Mouse (Mus musculus) mesoderm, embryonic 11.5 days (tissue): ENCODE data around the gene Rab11b.
"Not testable (repeated sequence)": the region's sequence is repeated elsewhere in the genome, so short reads cannot be mapped to it uniquely, and the experiment has no call there.

Experiments
- DNase-seq: peaks from one replicate; pipeline ENCODE4 v3.0.0-alpha.2; 2012; ENCODE audit warnings: low read depth, low spot score

Rab11b gene

DNA sequence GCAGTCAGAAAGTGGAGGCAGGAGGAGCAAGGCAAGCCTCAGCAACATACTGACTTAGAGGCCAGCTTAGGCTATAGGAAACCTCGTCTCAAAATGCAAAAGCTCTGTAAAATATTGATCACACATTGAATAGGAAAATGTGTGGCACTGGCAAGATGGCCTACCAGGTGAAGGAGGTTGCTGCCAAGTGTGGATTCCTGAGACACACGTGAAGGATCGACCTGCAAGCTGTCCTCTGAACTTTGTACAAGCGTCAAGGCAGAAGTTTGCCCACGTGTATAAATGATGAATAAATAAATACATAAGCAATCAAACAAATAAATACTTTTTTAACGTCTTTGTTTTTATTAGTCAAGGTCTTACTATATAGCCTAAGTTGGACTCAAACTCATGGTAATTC lies 13.1 kb upstream of the Rab11b start:
- no peak for DNase-seq

DNA sequence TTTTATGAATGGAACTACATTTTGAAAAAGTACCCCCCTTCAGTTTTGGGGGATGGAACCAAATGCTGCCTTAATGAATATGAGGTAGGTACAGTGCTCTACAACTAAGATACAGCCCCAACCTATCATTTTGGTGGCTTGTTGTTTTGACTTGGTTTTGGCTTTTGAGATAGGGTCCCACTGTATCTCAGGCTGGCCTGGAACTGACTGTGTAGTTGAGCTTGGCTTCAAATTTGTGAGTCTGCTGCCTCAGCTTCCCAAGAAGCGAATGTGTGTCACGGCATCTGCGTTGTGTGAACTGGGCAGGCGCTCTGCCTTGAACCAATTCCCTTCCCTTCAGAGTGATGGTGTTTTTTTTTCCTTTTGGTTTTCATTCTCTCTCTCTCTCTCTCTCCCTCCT lies 11.3 kb upstream of the Rab11b start:
- no peak for DNase-seq

DNA sequence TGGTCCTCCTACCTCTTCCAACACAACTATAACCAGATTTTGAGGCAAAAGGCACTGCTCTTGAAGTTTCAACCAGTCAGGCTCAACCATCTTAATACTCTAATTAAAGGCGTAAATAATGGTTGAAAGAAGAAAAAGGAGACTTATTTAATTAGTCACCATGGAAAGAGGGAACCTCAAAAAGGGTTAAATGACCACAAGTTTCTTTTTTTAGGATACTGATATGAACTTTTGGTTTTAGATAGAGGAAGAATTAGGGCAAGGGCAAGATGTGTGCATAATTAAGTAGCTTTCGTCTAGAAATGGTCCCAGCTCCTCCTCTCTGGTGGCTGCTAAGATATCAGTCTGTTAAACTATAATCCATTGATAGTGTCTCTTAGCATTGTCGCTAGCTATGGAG lies 6.1 kb upstream of the Rab11b start:
- DNase-seq, result no peak

DNA sequence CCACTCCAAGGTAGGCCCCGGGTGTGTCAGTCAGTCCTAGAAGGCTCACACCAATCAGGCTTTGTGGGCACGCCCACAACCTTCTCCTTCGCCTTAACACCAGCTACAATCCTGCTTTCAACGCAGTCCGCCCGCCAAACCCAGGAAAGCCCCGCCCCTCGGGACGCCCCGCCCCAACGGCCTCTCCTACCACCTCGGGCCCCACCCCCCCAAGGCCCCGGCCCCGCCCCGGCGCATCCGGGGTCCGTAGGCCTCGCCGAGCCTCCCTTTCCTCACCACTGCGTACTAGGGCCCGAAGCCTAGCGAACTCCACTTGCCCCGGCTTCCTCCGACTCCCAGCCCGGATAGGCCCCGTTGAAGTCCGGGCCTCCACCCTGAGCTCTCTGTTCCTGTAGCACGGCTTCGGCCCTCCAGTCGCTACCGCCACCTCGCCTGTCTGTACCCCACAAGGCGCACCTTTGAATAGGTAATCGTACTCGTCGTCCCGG lies 519 bp downstream of the Rab11b start:
- peak; percentile 89 for DNase-seq

DNA sequence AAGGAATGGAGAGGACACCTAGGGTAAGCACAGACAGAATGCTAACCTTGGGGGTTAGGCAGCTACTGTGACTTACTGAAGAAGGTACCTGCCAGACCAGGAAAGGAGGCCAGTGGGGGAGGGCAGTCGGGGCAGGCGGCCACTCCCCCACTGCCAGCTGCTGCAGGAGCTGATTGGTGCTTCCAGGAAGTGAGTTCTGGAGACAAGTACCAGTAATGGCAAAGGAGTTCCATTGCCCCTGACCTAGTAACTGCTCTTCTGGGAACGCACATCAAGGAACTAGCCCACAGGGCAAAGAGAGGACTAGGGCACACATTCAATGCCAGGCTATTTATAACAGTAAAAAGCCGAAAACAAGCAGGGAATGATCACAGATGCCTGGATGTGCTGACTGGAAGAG lies 3.1 kb downstream of the Rab11b start:
- DNase-seq, result no peak

DNA sequence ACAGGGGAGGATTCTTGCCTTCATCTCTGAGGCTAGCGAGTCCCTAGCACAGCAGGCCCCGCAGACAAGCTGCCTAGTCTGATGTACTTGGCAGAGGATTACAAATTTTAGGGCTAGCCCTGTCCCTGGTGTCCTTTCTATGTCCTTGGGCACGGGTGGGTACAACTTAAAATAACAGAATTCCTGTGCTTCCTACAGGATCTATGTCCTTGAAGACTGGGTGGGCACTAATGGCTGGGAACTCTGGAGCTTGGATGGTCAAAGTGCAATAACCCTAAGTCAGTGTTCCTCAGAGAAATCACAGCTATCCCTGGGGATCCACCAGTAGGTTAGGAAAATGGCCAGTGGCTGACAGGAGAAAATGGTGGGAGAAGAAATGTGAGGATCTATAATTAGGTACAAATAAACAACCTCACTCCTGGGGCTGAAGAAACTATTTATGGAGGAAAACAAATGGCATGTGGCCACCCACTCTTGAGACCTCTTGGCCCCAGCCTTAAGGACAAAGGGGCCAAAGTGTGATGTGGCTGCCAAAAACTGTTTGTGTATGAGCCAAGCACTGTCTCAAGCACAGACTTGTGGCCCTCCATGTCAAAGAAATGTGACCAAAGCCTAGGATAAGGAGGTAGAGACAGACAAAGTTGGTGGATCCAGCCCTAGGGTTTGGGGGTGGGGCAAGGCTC lies 4.1 kb downstream of the Rab11b start:
- DNase-seq, result no peak

DNA sequence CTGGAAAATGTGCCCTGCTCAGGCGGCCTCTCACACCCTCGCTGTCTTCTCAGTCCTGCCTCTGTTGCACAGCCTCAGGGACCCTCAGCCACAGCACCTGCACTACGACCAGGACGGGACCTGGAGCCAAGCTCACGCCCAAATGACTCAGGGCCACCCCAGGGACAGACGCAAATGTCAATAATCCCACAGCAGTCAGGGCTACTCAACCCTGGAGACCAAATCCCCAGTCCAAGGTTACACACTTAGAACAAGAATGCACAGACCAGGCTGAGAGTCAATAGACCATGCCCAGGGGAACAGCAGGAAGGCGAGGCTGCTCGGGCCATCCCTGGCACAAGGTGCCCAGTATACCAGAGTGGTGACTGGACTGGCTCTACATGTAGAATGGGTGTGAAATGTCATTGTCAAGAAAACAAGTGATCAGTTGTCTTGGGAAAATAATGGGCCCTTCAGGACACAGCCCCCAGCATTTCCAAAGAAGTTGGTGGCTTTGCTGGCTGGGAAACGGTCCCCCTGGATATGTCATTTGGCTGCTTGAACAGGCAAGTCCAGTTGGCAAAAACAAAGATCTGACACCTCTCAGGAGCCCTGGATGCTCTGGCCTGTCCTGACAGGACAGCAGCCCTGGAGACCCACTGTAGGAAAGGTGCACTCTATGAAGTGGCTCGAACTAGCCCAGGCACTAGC lies 4.8 kb downstream of the Rab11b start:
- DNase-seq, result no peak

DNA sequence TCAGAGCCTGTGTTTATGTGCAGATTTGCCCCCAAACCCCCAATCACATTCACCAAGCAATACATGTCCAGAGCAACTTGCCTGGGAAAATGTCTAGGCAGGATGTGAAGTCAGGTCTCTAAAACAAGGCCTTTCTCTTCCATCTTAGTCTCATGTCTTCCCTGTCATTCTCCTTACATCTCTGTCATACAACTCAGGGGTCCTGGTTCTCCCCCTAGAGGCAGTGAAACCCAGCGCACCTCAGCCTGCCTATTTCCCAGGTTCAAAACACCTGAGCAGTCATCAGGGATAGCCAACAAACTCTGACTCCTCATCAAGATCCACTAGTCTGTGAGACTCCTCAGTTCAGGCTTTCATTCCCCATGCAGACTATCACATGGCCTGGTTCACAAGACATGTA lies 5.7 kb downstream of the Rab11b start:
- DNase-seq, result no peak

DNA sequence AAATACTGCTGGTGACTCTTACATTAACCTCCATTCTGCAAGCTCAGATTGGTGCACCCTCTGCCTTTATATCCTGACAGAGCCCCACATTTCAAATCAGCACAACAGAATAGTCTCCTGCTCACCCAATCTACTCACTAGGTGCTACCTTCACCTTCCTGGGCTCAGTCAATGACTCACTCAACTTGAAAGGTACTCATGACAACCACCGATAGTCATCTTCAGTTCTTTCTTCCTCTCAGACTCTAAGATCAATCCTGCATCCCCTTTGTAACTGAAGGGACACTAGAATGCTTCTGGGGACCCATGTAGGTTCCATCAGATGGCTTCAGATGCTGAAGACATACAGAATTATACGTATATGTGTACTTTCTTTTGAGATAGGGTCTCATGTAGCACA lies 8.0 kb downstream of the Rab11b start:
- no peak for DNase-seq

DNA sequence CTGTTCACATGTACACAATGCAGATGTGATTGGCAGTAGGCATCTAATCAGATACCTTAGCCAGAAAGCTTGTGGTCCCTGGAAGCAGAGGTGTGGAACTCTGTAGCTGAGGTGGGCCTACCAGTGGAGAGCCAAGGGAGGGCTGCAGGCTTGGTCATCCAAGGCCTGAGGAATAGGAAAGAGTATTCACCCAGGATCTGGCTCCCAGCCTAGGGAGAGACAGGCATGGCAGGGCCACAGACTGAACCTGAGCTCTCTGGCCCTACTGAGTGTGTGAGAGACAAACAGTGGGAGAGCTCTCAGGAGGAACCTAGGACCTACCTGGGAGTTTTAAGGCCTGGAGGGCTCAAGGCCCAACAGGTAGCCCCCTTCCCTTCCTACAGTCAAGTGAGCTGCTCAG lies 9.1 kb downstream of the Rab11b start:
- DNase-seq, result no peak

DNA sequence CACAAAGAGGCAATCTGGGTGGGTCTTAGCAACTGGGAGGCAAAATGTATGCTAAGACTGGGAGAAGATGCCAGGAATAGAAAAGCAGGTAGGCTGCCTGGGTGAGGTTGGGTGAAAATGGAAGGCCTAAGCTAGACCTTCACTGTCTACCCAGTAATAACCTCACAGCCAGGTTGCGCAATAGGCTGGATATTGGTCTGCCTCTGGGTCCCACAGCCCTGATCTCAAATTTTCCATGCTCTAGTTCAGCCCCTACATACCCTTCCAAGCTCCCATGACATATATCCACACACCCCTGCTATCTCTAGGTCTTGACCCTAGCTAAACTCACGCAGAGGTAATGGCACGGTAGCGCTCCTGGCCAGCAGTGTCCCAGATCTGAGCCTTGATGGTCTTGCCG lies 10.9 kb downstream of the Rab11b start:
- DNase-seq, result no peak

DNA sequence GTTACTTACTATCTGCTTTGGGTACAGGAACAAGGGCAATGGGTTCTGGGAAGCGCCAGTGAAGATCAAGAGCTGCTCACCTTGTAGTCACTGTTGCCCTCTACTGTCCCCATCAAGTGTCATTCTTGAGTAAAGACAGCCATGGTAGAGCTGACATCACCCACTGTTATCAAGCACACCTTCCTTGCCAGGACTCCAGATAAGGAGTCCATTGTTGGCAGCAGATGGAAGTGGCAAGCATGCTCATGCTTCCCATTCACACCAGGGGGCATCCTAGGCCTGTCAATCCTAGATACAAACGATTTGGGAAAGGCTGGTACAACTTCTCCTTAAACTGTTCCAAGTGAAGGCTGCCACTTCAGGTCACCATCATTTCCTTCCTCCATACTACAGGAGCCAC lies 14.3 kb downstream of the Rab11b start:
- peak; percentile 17 for DNase-seq

DNA sequence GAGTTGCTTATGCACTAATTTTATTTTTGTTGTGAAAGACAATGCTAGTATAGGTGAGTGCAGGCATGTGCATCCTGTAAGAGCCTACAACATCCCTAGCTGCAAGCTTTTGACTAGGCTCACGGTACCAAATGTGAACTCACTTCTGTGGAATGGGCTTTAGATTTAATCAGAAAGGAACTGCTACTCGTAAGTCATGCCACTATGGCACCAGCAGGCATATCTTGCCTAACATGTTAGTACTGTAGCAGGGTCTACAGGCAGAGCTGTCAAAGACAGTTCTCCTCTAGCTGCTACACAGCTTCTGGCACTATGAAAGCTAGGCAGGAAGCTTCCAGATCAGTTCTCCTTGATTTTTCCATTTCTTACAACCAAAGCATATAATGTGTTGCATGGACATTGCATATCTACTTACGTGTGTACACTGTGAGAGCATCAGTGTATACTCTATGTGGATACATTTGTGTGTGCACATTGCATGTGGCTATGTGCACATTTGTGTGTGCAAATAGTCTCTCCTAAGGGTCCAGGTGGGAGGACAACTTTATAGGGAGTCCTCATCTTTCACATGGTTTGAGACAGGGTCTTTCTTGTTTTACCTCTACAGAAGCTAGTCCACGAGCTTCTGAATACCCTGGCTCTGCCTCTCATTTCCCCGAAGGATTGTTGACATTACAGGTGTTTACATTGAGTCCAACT lies 15.5 kb downstream of the Rab11b start:
- DNase-seq, result no peak

DNA sequence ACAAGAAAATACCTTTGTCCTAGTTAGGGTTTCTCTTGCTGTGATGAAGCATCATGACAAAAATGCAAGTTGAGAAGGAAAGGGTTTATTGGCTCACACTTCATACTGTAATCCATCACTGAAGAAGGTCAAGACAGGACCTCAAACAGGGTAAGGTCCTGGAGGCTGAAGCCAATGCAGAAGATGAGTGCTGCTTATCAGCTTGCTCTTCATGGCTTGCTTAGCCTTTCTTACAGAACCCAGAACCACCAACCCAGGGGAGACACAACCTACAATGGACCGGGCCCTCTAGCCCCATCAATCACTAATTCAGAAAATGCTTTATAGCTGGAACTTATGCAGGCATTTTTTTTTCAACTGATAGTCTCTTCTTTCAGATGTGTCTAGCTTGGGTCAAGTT lies 17.9 kb downstream of the Rab11b start:
- no peak for DNase-seq

DNA sequence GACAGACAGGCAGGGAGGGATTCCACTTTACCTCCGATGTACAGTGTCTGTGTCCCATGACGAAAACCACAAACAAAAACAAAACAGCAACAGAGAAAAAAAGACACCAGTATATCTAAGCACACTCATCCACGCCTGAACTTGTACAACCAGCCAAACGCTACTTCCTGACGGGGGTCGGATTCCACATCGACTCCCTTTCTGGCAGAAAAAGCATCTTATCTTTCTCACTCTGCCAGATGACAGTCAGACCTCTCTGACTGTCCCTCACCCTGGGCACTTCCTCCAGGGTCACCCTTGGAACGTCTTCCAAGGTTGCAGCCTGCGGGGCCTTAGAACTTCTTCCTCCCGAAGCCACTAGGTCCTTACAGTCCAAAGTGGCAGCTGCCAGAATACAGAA lies 26.8 kb downstream of the Rab11b start:
- DNase-seq, result not testable (repeated sequence)

DNA sequence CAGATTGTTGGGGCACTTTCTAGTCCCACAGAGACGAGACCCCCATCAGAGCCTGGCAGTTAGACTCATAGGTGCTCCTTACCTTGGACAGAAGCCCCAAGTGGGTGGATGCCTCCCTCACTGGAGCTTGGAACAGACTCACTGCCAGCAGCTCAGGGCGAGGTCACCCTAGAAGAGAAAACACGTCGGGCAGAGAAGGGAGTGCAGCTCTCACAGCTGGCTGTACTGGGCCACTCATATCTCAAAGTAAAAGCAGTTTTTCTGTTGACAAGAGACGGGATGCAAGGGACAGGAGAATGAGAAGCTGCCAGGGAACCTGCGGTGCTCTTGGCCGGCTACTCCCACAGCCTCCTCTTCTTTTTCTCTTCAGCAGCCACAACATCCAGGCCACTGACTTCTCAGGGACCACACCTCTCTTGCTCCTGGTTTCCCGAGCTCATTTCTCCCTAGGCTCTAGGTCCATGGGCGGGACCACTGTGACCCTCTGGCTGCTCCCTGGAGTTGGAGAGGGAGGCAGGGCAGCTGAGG lies 27.7 kb downstream of the Rab11b start:
- not testable (repeated sequence) for DNase-seq

DNA sequence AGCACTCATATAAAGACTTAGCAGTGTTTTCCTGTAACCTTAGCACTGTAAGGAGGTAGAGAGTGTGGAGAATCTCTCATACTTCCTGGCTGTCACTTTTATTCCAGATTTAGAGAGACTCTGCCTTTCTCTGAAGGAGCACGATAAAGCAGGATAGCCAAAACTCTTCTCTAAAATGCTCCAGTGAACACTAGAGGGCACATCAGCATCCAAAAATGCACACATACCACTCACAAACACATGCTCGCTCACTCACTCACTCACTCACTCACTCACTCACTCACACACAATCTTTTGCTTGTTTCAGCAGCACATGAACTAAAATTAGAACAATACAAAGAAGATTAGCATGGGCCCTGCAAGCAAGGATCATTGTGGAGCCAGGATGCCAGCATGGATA lies 31.1 kb downstream of the Rab11b start:
- DNase-seq, result no peak

DNA sequence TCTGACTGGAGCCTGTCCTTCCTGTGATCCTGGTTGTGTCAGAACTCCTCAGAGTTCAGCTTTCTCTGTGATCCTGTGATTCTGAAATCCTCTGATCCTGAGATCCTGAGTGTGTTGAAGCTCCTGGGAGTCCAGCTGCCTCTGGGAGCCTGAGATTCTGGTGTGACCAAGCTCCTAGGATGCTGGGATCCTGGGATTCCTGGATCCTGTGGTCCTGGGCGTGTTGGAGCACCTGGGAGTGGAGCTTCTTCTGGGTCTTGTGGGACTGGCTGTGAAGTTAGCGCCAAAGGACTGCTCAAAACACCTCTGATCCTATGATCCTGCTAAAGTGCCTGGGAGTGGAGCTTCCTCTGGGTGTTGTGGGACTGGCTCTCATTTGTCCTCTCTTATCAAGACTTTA lies 31.9 kb downstream of the Rab11b start:
- DNase-seq, result no peak

DNA sequence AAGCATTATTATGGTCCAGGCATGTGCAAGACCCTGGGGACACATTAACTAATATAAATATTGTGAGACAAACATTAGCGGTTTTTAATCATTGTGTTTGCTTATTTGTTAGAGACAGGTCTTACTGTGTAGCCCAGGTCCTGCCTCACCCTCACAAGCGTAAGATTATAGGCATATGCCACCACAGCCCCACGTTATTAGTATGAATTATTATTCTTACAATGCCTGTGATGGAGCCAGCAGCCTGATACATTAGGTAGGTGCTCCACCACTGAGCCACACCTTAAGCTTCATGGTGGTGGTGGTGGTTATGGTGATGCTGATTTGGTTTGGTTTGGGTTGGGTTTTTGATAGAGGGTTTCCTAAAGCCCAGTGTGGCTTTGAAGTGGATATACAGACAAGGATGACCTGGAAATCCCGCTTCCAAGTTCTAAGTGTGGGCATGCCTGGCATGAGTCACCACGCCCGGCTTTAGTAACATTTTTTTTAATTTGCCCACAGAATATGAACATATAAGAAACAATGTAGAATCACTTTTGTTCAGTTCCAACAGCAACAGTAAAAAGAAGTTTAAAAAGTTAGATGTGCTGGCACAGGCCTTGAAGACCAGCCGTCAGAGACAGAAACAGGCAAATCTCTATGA lies 40.5 kb downstream of the Rab11b start:
- DNase-seq, result no peak

DNA sequence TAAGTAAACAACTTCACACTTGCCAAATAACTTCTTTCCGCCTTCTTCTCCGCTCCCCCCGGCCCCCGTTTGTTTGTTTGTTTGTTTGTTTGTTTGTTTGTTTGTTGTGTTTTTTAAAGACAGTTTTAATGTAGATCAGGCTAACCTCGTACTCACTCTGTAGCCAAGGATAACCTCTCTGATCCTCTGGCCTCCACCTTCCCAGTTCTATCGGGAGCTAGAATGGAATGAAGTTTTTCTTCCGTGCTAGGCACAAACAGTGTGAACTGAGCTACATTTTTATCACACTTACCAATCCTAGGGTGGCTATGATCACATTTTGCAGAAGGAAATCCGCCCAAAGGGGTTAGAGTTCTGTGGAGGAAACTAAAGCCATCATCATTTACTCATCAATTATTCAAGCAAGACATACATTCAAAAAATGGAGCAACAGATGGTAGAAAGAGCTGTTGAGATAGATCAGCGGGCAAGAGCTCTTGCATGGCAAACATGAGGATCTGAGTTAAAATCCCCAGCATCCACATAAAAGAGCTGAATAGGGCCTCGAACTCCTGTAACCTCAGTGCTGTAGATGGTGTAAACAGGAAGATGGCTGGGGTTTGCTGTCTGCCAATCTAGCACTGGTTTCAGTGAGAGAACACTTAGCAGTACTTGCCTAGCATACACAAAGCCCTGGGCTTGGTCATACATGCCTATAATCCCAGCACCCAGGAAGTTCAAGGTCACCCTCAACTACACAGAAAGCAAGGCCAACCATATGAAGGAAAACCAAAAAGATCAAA lies 41.2 kb downstream of the Rab11b start:
- DNase-seq, result no peak

DNA sequence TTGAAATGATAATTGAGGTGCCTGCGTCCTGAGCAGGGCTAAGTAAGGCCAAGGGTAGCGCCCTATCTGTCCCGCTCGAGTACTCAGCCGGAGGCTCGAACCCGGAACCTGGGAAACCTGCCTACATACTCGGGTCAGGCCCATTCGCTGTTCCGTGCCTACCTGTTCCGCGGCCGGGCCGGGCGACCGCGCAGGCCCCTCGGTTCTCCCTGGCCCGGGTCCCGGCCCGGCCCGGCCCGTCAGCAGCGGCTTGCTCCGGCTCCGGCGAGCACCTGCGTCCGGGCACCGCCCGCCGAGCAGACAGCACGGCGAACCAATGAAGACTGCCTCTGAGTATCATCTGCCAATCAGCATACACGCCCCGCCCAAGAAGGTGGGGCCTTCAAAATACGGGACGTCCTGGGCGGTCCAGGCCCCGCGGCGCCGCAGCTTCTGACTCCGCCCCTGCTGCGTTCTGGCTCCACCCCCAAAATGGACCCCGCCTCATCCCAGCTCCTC lies 41.9 kb downstream of the Rab11b start, which contains the start of gene March2:
Gene March2 (minus strand): TSS at position 287 of the 498 bp plus-strand sequence.
- peak; percentile 96 for DNase-seq
